Mouse (Mus musculus) cerebellum, adult 8-10 months (tissue): ENCODE results near the gene Adamts10.

Source experiments
- DNase-seq: peaks from one replicate; pipeline ENCODE4 v3.0.0; 2022

Adamts10 gene

DNA sequence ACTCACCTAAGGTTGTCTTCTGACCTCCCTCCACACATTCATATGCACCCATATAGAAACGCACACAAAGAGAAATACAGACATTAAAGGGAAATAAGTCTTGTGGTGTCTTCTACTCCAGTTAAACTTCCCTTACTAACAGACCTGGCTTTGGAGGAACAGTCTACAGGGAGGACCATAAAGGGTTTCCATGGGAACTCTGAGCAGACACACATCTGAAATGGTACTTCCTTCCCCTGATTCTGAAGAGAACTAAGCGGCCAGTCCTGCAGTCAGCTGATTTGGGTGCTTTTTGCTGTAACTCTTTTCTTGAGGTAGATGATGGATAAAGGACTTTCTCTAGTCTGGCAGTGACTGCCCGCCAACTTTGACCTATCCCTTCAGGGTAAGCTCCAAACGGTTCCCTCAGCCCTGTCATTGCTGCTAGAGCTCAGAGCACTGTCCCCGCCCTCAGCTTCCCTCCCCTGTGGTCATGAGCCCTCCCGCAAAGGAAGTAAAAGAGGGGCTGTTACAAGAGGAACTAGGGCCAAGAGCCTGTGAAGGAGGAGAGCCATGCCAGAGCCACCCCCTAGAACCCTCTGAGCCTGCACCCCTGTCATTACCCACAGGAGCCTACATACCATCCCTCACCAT, 31.3 kb downstream of the Adamts10 start, which contains the start of gene Myo1f:
Gene Myo1f, plus strand, starts transcription at position 485 of the 633 bp plus-strand sequence.
- DNase-seq = no peak

DNA sequence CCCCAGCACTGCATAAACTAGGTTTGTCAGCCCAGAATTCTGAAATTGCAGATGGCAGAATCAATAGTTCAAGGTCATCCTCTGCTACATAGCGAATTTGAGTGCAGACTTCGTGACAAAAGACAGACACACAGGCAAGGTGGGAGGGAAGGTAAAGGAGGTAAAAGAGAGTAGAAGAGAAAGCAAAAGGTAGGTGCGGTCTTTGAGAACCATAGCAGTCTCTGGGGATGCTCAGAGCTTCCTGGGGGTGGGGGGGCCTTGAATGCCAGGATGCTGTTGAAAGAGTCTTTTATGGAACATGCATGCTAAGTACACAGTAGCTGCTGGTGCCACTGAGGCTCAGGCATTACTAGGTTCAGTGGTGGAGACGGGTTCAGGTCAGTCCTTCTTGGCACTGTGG, 33.9 kb downstream of the Adamts10 start:
- no peak for DNase-seq

DNA sequence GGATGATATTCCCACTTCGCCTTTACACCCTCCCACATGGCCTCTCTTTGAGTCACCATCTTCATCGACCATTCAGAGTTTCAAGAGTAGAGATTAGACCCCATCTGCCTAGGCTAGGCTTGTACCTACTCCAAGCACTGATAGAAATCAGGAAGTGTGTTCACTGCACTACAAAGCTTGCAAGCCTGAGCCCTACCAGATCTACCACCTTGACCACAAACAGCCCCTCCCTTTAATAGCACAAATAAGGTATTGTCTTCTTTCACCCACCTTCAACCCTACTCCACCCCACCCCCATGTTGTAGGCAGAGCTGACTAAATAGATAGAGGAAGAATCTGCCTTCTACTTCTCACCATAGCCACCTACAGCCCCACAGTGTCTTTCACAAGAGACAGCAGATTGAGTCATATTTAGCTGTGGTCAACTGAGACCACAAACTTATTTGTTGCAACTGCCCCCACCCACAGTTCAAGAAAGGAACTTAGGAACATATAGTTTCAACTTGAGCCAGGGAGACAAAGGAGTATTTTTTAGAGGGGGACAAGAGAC, 39.6 kb downstream of the Adamts10 start:
- no peak for DNase-seq

DNA sequence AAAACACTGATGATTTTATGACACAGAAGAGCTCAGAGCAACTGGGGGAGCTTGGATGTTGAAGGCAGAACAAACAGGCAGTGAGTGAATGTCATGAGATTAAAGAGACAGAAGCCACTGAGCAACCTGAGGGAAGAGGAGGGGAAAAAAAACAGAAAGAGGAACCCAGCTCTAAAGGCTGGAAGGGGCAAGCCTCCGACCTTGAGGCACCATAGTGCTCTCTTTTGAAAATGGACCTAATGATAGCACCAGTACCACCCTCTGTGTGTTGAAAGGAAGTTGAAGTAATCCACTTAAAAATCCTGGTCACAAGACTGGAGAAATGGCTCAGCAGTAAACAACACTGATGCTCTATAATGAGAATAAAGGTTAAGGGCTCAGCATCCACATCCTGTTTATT, 40.6 kb downstream of the Adamts10 start:
- no peak for DNase-seq

DNA sequence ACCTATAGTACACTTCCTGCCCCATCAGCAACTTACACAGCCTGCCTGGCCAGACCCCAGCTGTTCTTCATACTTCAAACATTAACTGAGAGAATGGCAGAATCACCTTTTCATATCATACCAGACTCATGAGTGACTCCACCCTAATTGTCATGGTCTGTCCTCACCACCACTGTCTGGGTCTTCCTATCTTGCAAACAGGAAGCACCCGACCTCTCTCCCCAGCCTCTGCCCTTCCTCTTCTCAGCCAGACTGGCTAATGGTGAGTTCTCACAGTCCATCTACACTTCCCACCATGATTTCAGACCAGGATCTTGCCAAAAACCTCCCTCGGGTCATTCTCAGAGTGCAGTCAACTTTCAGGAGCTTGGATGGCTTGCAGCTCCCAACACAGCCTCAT, 42.2 kb downstream of the Adamts10 start:
- no peak for DNase-seq

DNA sequence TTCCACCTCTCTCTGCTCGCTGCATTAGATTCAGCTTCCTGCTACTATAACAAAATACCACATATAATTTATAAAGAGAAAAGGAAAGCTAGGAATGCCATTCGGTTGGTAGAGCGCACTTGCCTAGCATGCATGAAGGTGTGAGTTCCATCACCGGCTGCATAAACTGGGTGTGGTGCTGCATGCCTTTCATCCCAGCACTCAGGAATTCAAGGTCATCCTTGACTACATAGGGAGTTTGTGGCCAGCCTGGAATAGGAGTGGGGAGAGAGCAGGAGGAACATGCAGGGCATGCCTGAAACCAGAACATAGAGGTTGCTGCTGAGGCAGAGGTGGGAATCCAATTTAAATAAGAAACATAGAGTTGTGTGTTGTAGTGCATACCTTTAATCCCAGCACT, 60.1 kb downstream of the Adamts10 start:
- no peak for DNase-seq

DNA sequence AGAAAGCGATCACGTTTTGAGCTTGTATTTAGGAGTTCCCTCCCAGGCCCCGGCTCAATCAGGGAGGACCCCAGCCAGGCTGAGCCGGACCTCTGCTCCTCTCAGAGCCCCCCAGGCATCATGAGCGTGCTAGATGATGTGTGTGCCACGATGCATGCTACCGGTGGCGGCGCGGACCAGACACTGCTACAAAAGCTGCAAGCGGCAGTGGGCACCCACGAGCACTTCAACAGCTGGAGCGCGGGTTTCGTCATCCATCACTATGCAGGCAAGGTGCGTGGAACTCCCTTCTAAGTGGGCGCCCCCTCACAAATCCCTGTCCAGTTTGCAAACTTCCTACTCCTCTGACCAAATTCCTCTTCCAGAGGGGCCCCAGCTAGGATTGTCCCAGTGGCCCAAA, 62.0 kb downstream of the Adamts10 start:
- DNase-seq = no peak

DNA sequence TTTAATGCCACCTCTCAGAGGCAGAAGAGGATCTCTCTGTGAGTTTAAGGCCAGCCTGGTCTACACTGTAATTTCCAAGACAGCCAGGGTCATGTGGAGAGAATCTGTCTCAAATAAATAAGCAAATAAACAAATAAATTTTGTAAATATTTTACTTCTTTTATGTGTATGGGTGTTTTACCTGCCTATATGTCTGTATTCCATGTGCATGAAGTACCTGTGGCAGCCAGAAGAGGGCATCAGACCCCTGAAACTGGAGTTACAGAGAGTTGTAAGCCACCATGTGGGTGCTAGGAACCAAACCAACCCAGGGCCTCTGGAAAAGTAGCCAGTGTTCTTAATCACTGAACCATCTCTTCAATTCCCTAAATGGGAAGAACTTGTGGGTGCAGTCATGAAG, 73.3 kb downstream of the Adamts10 start:
- DNase-seq = no peak

DNA sequence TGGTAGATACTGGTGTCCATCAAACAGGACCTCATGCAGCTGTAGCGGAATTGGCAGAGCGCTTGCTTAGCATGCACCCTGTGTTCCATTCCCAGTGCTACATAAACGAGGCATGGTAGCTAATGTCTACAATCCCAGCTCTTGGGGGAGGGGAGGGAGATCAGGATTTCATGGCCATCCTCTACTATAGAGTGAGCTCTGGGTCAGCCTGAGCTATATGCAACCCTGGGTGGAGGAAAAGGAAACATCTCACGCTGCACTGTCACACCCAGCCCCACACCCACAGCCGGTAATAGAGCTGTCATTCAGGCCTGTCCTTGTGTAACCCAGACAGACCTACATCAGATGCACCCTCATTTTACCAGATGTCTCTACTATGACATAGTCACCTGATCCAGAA, 74.5 kb downstream of the Adamts10 start:
- no peak for DNase-seq

DNA sequence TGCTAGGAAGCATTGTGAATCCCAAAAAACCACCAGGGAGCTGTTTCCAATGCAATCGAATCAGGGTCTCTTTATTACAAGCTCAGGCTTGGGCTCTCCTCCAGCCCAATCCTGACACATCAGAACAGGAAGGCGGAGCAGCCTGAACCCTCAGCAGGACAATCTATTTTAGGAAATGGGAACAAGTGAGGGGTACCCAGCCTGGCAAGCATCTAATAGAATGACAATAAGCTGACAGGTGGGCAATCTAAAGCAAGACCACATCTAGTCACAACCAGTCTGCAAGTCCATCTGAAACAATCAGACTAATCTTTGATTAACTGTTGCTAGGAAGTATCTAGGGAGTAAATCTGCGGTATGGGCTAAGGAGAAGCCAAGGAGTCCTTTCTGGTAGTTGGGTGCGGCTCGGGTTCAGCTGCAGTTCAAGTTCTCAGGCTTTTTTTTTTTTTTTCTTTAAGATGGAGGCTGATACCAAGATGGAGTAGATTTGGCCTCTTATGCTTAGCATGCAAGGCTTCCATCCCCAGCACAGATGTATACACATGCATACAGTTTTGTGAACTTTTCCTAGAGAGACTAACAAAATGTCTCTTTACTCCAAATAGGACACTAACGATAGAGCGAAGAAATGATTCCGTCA, 76.0 kb downstream of the Adamts10 start:
- DNase-seq = no peak

DNA sequence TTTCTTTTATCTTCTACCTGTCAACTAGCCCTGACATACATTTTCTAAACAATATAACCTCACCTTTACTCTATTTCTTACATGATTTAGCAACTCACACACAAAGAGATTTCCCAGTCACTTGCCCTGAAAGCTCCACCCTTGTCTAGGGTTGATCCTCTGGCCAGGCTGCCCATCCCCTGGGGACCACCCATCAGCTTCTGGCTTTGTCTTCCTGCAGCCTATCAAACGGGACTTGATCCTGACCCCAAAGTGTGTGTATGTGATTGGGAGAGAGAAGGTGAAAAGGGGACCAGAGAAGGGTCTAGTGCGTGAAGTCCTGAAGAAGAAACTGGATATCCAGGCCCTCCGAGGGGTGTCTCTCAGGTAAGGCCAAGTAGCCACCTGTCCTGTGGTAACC, 76.8 kb downstream of the Adamts10 start:
- DNase-seq = no peak

DNA sequence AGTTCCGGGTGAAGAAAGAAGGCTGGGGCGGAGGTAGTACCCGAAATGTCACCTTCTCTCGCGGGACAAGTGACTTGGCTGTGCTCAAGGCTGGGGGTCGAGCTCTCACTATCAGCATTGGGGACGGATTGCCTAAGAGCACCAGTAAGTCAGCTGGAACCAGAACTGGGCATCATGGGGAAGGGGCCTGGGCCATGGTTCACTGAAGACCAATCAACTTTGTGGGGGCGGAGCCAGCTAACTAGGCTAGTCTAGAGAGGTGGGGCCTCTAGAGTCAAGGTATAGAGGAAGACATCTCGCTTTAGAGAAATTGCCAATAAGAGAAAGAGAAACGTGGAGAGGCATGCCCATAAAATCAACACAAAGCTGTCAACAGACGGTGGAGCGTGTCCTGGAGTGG, 77.9 kb downstream of the Adamts10 start:
- DNase-seq = no peak
